In the genomic region with DNA sequence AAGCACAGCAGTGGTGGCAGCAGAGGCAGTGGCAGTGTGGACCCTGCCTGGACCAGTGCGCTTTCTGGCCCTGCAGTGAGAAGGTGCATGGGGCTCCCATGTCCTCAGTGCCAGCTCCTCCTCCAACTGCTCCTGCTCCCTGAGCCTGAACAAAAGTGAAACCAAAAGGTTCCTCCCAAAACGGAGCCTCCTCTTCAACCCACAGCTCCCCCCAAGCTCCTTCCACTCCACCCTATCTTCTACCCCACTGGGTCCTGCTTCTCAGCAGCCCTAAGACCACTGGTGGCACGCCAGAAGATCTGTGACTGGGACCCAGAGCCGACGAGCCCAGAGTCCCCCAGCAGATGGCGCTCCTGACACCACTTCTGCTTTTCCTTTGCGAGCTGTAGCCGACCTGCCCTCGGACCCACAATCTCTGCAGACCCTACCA, we compare ENCODE assay signal across 7 mouse cellular contexts.
DNase-seq lines count a peak whose midpoint lies in the region; ATAC-seq and TF ChIP-seq lines count a peak whose summit lies in the region.
"Not testable (repeated sequence)": the region's sequence is repeated elsewhere in the genome, so short reads cannot be mapped to it uniquely, and the experiment has no call there.

No protein-coding gene starts in this region.

- intact Hi-C loops in heart, adult 2 months (cut with DNase I): not testable (repeated sequence)

- WGBS in embryonic facial prominence, embryonic 14.5 days: no CpG with 5 or more reads among the region's 9 CpGs
- WGBS in heart, adult 2 months: 3% methylated on average over 5 of the region's 9 CpGs
- WGBS in hindbrain, embryonic 15.5 days: 16% methylated on average over 4 of the region's 9 CpGs
- no CpG with 5 or more reads among the region's 9 CpGs for WGBS in lung, postnatal 0 days
- WGBS in neural tube, embryonic 13.5 days: 19% methylated on average over 4 of the region's 9 CpGs

- not testable (repeated sequence) for H3K27me3 ChIP-seq in embryonic facial prominence, embryonic 14.5 days (replicated peaks; ENCODE audit: control insufficient read depth, insufficient read depth, low read length); heart, adult 2 months (ENCODE audit: control insufficient read depth, insufficient read depth, low read length); hindbrain, embryonic 15.5 days; lung, postnatal 0 days (replicated peaks; ENCODE audit: insufficient read depth, low read length); neural tube, embryonic 13.5 days

- peak; percentile 38 for TF ChIP-seq CTCF in heart, adult 2 months (IDR thresholded peaks at IDR 0.05)
- TF ChIP-seq CTCF in lung, postnatal 0 days (IDR thresholded peaks at IDR 0.05): 0 out of 2 replicates have a peak, but pooled peaks have one; percentile 11

- H3K4me1 ChIP-seq in embryonic facial prominence, embryonic 14.5 days (ENCODE audit: control insufficient read depth, insufficient read depth, low read length); heart, adult 2 months (ENCODE audit: control insufficient read depth, insufficient read depth, low read length); hindbrain, embryonic 15.5 days (replicated peaks); lung, postnatal 0 days (ENCODE audit: insufficient read depth, low read depth, low read length); neural tube, embryonic 13.5 days (replicated peaks): not testable (repeated sequence)

- TF ChIP-seq EP300 in heart, adult 2 months (IDR thresholded peaks at IDR 0.05; ENCODE audit: insufficient read depth, low read depth, low read length); lung, postnatal 0 days (IDR thresholded peaks at IDR 0.05): not testable (repeated sequence)

- not testable (repeated sequence) for H3K4me2 ChIP-seq in embryonic facial prominence, embryonic 14.5 days (ENCODE audit: low read depth, low read length); neural tube, embryonic 13.5 days
- 0 out of 2 replicates have a peak overlapping the region, but pooled peaks have one; percentile 13 for H3K4me2 ChIP-seq in hindbrain, embryonic 15.5 days
- H3K4me2 ChIP-seq in lung, postnatal 0 days (replicated peaks; ENCODE audit: low read depth, low read length): peak overlapping the region; percentile 11; the same call in 1 of the 2 replicates

- not testable (repeated sequence) for H3K4me3 ChIP-seq in embryonic facial prominence, embryonic 14.5 days (ENCODE audit: low read depth, low read length); hindbrain, embryonic 15.5 days; neural tube, embryonic 13.5 days
- peak overlapping the region; percentile 43; the same call in 1 of the 2 replicates for H3K4me3 ChIP-seq in heart, adult 2 months
- peak overlapping the region; percentile 10; the same call in 1 of the 2 replicates for H3K4me3 ChIP-seq in lung, postnatal 0 days (ENCODE audit: low read depth, low read length)

- not testable (repeated sequence) for H3K27ac ChIP-seq in embryonic facial prominence, embryonic 14.5 days (replicated peaks; ENCODE audit: low read depth, low read length); heart, adult 2 months; hindbrain, embryonic 15.5 days (replicated peaks); lung, postnatal 0 days (ENCODE audit: low read length); neural tube, embryonic 13.5 days (replicated peaks)

- H3K9me3 ChIP-seq in embryonic facial prominence, embryonic 14.5 days (ENCODE audit: control insufficient read depth, low read length); hindbrain, embryonic 15.5 days; lung, postnatal 0 days (ENCODE audit: low read length); neural tube, embryonic 13.5 days: not testable (repeated sequence)

- ATAC-seq in embryonic facial prominence, embryonic 14.5 days (ENCODE audit: low read depth): 0 out of 2 replicates have a peak, but pooled peaks have one; percentile 26
- ATAC-seq in hindbrain, embryonic 15.5 days (ENCODE audit: low FRiP score, low read depth): peak; percentile 61; the same call in 1 of the 2 replicates
- peak; percentile 67 for ATAC-seq in lung, postnatal 0 days
- peak; percentile 81 for ATAC-seq in neural tube, embryonic 13.5 days (ENCODE audit: low read depth)

- H3K36me3 ChIP-seq in embryonic facial prominence, embryonic 14.5 days (ENCODE audit: control insufficient read depth, insufficient read depth, low read length); heart, adult 2 months (ENCODE audit: control insufficient read depth, insufficient read depth, low read length); hindbrain, embryonic 15.5 days; lung, postnatal 0 days (ENCODE audit: insufficient read depth, low read length); neural tube, embryonic 13.5 days: not testable (repeated sequence)

- H3K9ac ChIP-seq in embryonic facial prominence, embryonic 14.5 days (ENCODE audit: low read depth, low read length); hindbrain, embryonic 15.5 days; lung, postnatal 0 days (replicated peaks; ENCODE audit: low read depth); neural tube, embryonic 13.5 days: not testable (repeated sequence)
- 0 out of 2 replicates have a peak overlapping the region, but pooled peaks have one; percentile 59 for H3K9ac ChIP-seq in heart, adult 2 months (ENCODE audit: low read depth, low read length)

- H3K79me2 ChIP-seq in heart, adult 2 months (replicated peaks; ENCODE audit: control insufficient read depth, insufficient read depth, low read length): not testable (repeated sequence)

- TF ChIP-seq POLR2A in heart, adult 2 months (IDR thresholded peaks at IDR 0.05; ENCODE audit: insufficient read depth, low read depth, low read length): not testable (repeated sequence)

- DNase-seq in R1 (ENCODE audit: low read depth, low spot score): peak; percentile 18
- DNase-seq in embryonic facial prominence, embryonic 14.5 days (ENCODE audit: low spot score): not testable (repeated sequence)
- peak; percentile 25 to 51 for DNase-seq in heart, adult 2 months
- peak; percentile 8 to 12 for DNase-seq in kidney, postnatal 4 days
- peak; percentile 9 for DNase-seq in lung, postnatal 0 days (ENCODE audit: low spot score)

Comparison
In these comparisons a context has a peak if more than half of its experiments do, and no peak if none do; other contexts are left out.
1. ATAC-seq: peak in every context shown above with its lines; median percentile 81 in neural tube, embryonic 13.5 days; 67 in lung, postnatal 0 days; 61 in hindbrain, embryonic 15.5 days; 26 in embryonic facial prominence, embryonic 14.5 days.